Mouse (Mus musculus): ENCODE measurements around the gene Fosb. TPM values are rescaled to one million over a fixed set of nuclear protein-coding genes. Genes with fewer than 3 reads are reported as not detected.
A peak's percentile ranks its signal among the peaks of the same experiment; 100 is the strongest.

The Fosb gene
- polyA plus RNA-seq (2014; fragmentation: Nextera tagmentation; extraction: Ambion mirVana): 0.08 and 0.49 TPM in 2 replicates

GRCm38 (mm10) chr7:19309884-19310641 is at the start of gene Fosb:
Gene Fosb, minus strand, starts transcription at chr7:19310051.
- Histone ChIP-seq H3K27me3 (replicated peaks; ENCODE audit: control insufficient read depth, insufficient read depth, low read length) (peaks cover 28% of the 10 kb centered on the region), H3K36me3 (ENCODE audit: control insufficient read depth, insufficient read depth, low read length) (no peaks in the 10 kb centered on the region), H3K4me3 (ENCODE audit: low read depth, low read length) (peak within 1 kb of the TSS; percentile 55), H3K27ac (ENCODE audit: low read depth) (peak within 1 kb of the TSS; percentile 47), H3K4me2 (ENCODE audit: low read length) (peak within 1 kb of the TSS; percentile 100), H3K4me1 (replicated peaks; ENCODE audit: control insufficient read depth, insufficient read depth, low read length) (peaks cover 18% of the 10 kb centered on the region), H3K9ac (ENCODE audit: low read length) (peak within 1 kb of the TSS; percentile 41), H3K9me3 (ENCODE audit: control insufficient read depth, low read length) (peaks cover 5% of the 10 kb centered on the region; the same call in 1 of the 2 replicates)
- ATAC-seq (replicated peaks; ENCODE audit: low FRiP score, low TSS enrichment, low read depth) (peak; percentile 82), DNase-seq (ENCODE audit: low spot score) (peak; percentile 98)
- WGBS: under 1% methylated on average over 49 of the region's 49 CpGs

GRCm38 (mm10) chr7:19359299-19359891 is 49.5 kb upstream of the Fosb start, which contains the start of the genes Cd3eap and Ppp1r13l:
Gene Cd3eap, minus strand, starts transcription at chr7:19359483.
Gene Ppp1r13l, plus strand, starts transcription at chr7:19359749.
- Histone ChIP-seq H3K9ac (ENCODE audit: low read length) (peak within 1 kb of the TSS; percentile 64), H3K4me3 (ENCODE audit: low read depth, low read length) (peak within 1 kb of the TSS; percentile 71), H3K36me3 (ENCODE audit: control insufficient read depth, insufficient read depth, low read length) (peaks cover 33% of the 10 kb centered on the region), H3K27me3 (replicated peaks; ENCODE audit: control insufficient read depth, insufficient read depth, low read length) (no peaks in the 10 kb centered on the region), H3K4me2 (ENCODE audit: low read length) (peak within 1 kb of the TSS; percentile 98), H3K27ac (ENCODE audit: low read depth) (peak within 1 kb of the TSS; percentile 78), H3K9me3 (ENCODE audit: control insufficient read depth, low read length) (no peaks in the 10 kb centered on the region), H3K4me1 (replicated peaks; ENCODE audit: control insufficient read depth, insufficient read depth, low read length) (peaks cover 22% of the 10 kb centered on the region)
- ATAC-seq (replicated peaks; ENCODE audit: low FRiP score, low TSS enrichment, low read depth): peak; percentile 65
- DNase-seq (ENCODE audit: low spot score): peak; percentile 97
- under 1% methylated on average over 31 of the region's 31 CpGs for WGBS

- WGBS: 16% methylated on average over 13 of the region's 13 CpGs
- H3K9me3 ChIP-seq (ENCODE audit: control insufficient read depth, low read length): no peaks in the 10 kb centered on the region
- H3K9ac ChIP-seq (ENCODE audit: low read length): peak overlapping the region; percentile 64
- ATAC-seq (replicated peaks; ENCODE audit: low FRiP score, low TSS enrichment, low read depth) (no peak), DNase-seq (ENCODE audit: low spot score) (no peak)
- H3K36me3 ChIP-seq (ENCODE audit: control insufficient read depth, insufficient read depth, low read length): peaks cover 37% of the 10 kb centered on the region
- H3K27ac ChIP-seq (ENCODE audit: low read depth): no peak overlapping the region
- peak overlapping the region; percentile 98 for H3K4me2 ChIP-seq (ENCODE audit: low read length)
- no peaks in the 10 kb centered on the region for H3K27me3 ChIP-seq (replicated peaks; ENCODE audit: control insufficient read depth, insufficient read depth, low read length)
- H3K4me3 ChIP-seq (ENCODE audit: low read depth, low read length): peak overlapping the region; percentile 71
- peaks cover 22% of the 10 kb centered on the region for H3K4me1 ChIP-seq (replicated peaks; ENCODE audit: control insufficient read depth, insufficient read depth, low read length)
These were observed 48.8 kb upstream of the Fosb start for GRCm38 (mm10) chr7:19358634-19359033.

DNA sequence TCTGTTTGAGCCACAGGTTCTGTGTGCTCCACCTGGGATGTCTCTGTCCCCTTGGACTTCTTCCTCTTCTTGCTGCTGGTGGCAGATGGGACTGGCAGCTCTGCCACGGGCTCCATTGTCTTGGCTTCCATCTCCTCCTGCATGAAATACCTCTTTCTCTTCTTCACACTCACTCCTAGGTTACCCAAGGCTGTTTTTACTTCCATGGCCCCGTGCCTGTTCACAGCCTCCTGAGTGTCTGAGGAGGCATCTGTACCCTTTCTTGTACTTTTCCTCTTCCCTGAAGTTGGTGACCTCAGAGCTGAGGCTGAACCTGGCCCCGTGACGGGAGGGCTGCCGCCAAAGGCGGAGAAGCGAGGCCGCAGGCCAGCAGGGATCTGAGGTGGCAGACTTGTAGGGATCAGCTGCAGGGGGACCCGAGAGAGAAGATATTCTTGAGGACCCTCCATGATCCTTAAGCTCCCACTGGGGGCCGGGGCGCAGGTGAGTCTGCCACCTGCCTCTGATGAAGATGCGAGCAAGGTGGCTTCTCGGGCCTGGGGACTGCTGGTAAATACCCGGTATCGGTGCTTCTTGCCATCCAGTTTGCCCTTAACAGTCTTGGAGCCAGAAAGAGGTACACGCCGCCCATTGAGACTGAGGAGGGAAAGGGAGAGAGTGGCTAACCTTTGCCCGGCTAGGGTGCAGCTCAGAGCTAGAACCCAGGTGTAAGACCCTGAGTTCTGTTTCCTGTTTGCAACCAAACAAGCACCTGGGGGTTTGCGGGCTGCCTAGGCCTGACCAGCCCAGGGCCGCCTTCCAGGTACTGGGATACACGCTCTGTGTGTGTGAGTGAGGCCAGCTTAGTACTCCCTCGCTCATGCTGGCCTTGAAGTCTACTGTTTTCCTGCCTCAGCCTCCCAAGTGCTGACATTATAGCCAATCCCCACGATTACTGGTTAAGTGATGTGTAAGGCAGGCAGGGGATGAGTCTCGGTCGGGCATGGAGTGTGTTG is 47.8 kb upstream of the Fosb start:
- no peak overlapping the region for H3K27ac ChIP-seq (ENCODE audit: low read depth)
- peak overlapping the region; percentile 16; the same call in 1 of the 2 replicates for H3K9ac ChIP-seq (ENCODE audit: low read length)

DNA sequence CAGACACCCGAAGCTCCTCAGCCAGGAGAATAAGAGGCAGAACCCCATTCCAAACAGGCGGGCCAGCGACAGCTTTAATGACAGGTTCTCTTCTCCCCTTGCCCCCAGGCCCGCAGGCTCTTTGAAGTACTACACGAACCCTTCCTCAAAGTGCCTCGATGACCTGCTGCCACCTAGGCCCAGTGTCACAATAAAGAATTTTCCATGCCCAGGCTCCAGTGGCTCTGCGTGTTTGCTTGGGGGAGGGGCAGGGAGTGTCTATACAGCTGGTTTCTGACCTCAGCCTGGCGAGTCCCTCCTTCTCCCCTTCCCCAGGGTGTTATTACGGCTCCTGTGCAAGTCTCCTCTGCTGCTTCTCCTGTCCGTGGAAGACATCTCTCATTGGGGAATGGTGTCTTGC is 46.5 kb upstream of the Fosb start:
- no peaks in the 10 kb centered on the region for H3K9me3 ChIP-seq (ENCODE audit: control insufficient read depth, low read length)
- H3K9ac ChIP-seq (ENCODE audit: low read length): no peak overlapping the region
- no peak overlapping the region for H3K4me3 ChIP-seq (ENCODE audit: low read depth, low read length)
- peaks cover 13% of the 10 kb centered on the region for H3K4me1 ChIP-seq (replicated peaks; ENCODE audit: control insufficient read depth, insufficient read depth, low read length)
- no peak overlapping the region for H3K4me2 ChIP-seq (ENCODE audit: low read length)
- no peak for ATAC-seq (replicated peaks; ENCODE audit: low FRiP score, low TSS enrichment, low read depth)
- 67% methylated on average over 10 of the region's 10 CpGs for whole genome bisulfite sequencing
- H3K27me3 ChIP-seq (replicated peaks; ENCODE audit: control insufficient read depth, insufficient read depth, low read length): no peaks in the 10 kb centered on the region
- no peak overlapping the region for H3K27ac ChIP-seq (ENCODE audit: low read depth)
- DNase-seq (ENCODE audit: low spot score): no peak
- H3K36me3 ChIP-seq (ENCODE audit: control insufficient read depth, insufficient read depth, low read length): peaks cover 58% of the 10 kb centered on the region

More for the DNA sequence above, 47.8 kb upstream of the Fosb start:
- Histone ChIP-seq H3K4me1 (replicated peaks; ENCODE audit: control insufficient read depth, insufficient read depth, low read length) (peaks cover 22% of the 10 kb centered on the region), H3K27me3 (replicated peaks; ENCODE audit: control insufficient read depth, insufficient read depth, low read length) (no peaks in the 10 kb centered on the region), H3K36me3 (ENCODE audit: control insufficient read depth, insufficient read depth, low read length) (peaks cover 45% of the 10 kb centered on the region), H3K4me3 (ENCODE audit: low read depth, low read length) (peak overlapping the region; percentile 71), H3K4me2 (ENCODE audit: low read length) (peak overlapping the region; percentile 98), H3K9me3 (ENCODE audit: control insufficient read depth, low read length) (no peaks in the 10 kb centered on the region)
- DNase-seq (ENCODE audit: low spot score) (no peak), ATAC-seq (replicated peaks; ENCODE audit: low FRiP score, low TSS enrichment, low read depth) (no peak)
- 89% methylated on average over 25 of the region's 25 CpGs for WGBS

- Histone ChIP-seq H3K9ac (ENCODE audit: low read length) (no peak overlapping the region), H3K4me3 (ENCODE audit: low read depth, low read length) (no peak overlapping the region), H3K4me1 (replicated peaks; ENCODE audit: control insufficient read depth, insufficient read depth, low read length) (peaks cover 8% of the 10 kb centered on the region), H3K27me3 (replicated peaks; ENCODE audit: control insufficient read depth, insufficient read depth, low read length) (no peaks in the 10 kb centered on the region), H3K9me3 (ENCODE audit: control insufficient read depth, low read length) (no peaks in the 10 kb centered on the region), H3K27ac (ENCODE audit: low read depth) (no peak overlapping the region), H3K4me2 (ENCODE audit: low read length) (no peak overlapping the region), H3K36me3 (ENCODE audit: control insufficient read depth, insufficient read depth, low read length) (peaks cover 69% of the 10 kb centered on the region)
- WGBS: 94% methylated on average over 5 of the region's 5 CpGs
- DNase-seq (ENCODE audit: low spot score) (no peak), ATAC-seq (replicated peaks; ENCODE audit: low FRiP score, low TSS enrichment, low read depth) (no peak)
These were observed 45.1 kb upstream of the Fosb start for GRCm38 (mm10) chr7:19354991-19355390.

- Histone ChIP-seq H3K9me3 (ENCODE audit: control insufficient read depth, low read length) (no peaks in the 10 kb centered on the region), H3K4me1 (replicated peaks; ENCODE audit: control insufficient read depth, insufficient read depth, low read length) (peaks cover 7% of the 10 kb centered on the region; the same call in 1 of the 2 replicates), H3K4me2 (ENCODE audit: low read length) (no peak overlapping the region), H3K27ac (ENCODE audit: low read depth) (no peak overlapping the region), H3K4me3 (ENCODE audit: low read depth, low read length) (no peak overlapping the region), H3K27me3 (replicated peaks; ENCODE audit: control insufficient read depth, insufficient read depth, low read length) (no peaks in the 10 kb centered on the region), H3K36me3 (ENCODE audit: control insufficient read depth, insufficient read depth, low read length) (peaks cover 64% of the 10 kb centered on the region), H3K9ac (ENCODE audit: low read length) (no peak overlapping the region)
- ATAC-seq (replicated peaks; ENCODE audit: low FRiP score, low TSS enrichment, low read depth): no peak
- WGBS: 91% methylated on average over 8 of the region's 8 CpGs
- no peak for DNase-seq (ENCODE audit: low spot score)
These were observed 40.4 kb upstream of the Fosb start for GRCm38 (mm10) chr7:19350221-19350620.

Measured in intestine, embryonic 14.5 days (tissue).